ENCODE assay signal across 35 mouse cellular contexts in genomic region chr11:108840195-108840594, GRCm38 (mm10).
"Had no signal": no experiment of that assay in that cellular context is flagged by ENCODE, and none has a peak within 500 bp of the region (broad histone marks: within the 10 kb centered on the region; RNA-seq: fewer than 3 reads in every experiment).

No protein-coding gene starts in this region.

- H3K9me3 ChIP-seq: heart, embryonic 12.5 days; heart, embryonic 13.5 days; heart, embryonic 15.5 days; hindbrain, embryonic 10.5 days; hindbrain, embryonic 12.5 days; hindbrain, embryonic 13.5 days; hindbrain, embryonic 15.5 days; intestine, embryonic 15.5 days; kidney, embryonic 15.5 days had no signal

- H3K4me2 ChIP-seq: heart, embryonic 11.5 days; heart, embryonic 12.5 days; heart, embryonic 13.5 days; heart, embryonic 15.5 days; hindbrain, embryonic 12.5 days; hindbrain, embryonic 13.5 days; hindbrain, embryonic 14.5 days; hindbrain, embryonic 15.5 days; intestine, embryonic 15.5 days; kidney, embryonic 15.5 days had no signal

- H3K9ac ChIP-seq: heart, embryonic 12.5 days; heart, embryonic 13.5 days; heart, embryonic 15.5 days; hindbrain, embryonic 12.5 days; hindbrain, embryonic 13.5 days; hindbrain, embryonic 14.5 days; hindbrain, embryonic 15.5 days; intestine, embryonic 15.5 days; kidney, embryonic 15.5 days had no signal

- ATAC-seq: hindbrain, embryonic 16.5 days; hindbrain, postnatal 0 days; inflammation-experienced regulatory T-cells, adult 6 months; intestine, embryonic 15.5 days; intestine, embryonic 16.5 days; intestine, postnatal 0 days had no signal

- H3K4me3 ChIP-seq: heart, embryonic 12.5 days; heart, embryonic 13.5 days; heart, embryonic 15.5 days; hindbrain, embryonic 10.5 days; hindbrain, embryonic 12.5 days; hindbrain, embryonic 13.5 days; hindbrain, embryonic 15.5 days; intestine, embryonic 15.5 days; kidney, embryonic 15.5 days; layer of hippocampus, adult 2 months; left cerebral cortex, adult 2 months had no signal

- H3K27me3 ChIP-seq: heart, embryonic 12.5 days; heart, embryonic 13.5 days; heart, embryonic 15.5 days; hindbrain, embryonic 12.5 days; hindbrain, embryonic 13.5 days; hindbrain, embryonic 15.5 days; intestine, embryonic 15.5 days; kidney, embryonic 15.5 days had no signal

- H3K27ac ChIP-seq: heart, embryonic 13.5 days; heart, embryonic 15.5 days; hindbrain, embryonic 10.5 days; hindbrain, embryonic 12.5 days; hindbrain, embryonic 13.5 days; hindbrain, embryonic 14.5 days; hindbrain, embryonic 15.5 days; hindbrain, postnatal 0 days; intestine, embryonic 15.5 days; kidney, embryonic 15.5 days; kidney, postnatal 0 days; layer of hippocampus, adult 2 months; left cerebral cortex, adult 2 months had no signal

- DNase-seq: heart, postnatal 10 days; heart, postnatal 14 days; heart, postnatal 36 days; heart, postnatal 4 days; kidney, adult 11 months; kidney, adult 18-20 months; kidney, adult 2 months; kidney, adult 8-10 months; kidney, adult 9 months; kidney, postnatal 10 days; kidney, postnatal 14 days; kidney, postnatal 25 days; kidney, postnatal 36 days; kidney, postnatal 4 days; layer of hippocampus, adult 9-11 months; layer of hippocampus, postnatal 36 days had no signal

- H3K4me1 ChIP-seq: heart, embryonic 12.5 days; heart, embryonic 13.5 days; heart, embryonic 15.5 days; hindbrain, embryonic 13.5 days; hindbrain, embryonic 15.5 days; intestine, embryonic 15.5 days; kidney, embryonic 15.5 days had no signal

- H3K36me3 ChIP-seq: heart, embryonic 12.5 days; heart, embryonic 13.5 days; heart, embryonic 15.5 days; hindbrain, embryonic 10.5 days; hindbrain, embryonic 12.5 days; hindbrain, embryonic 13.5 days; hindbrain, embryonic 15.5 days; intestine, embryonic 15.5 days; kidney, embryonic 15.5 days had no signal
